Mouse (Mus musculus) layer of hippocampus, adult 2 months (tissue): ENCODE data around the gene Arhgdib. TPM values are rescaled to one million over a fixed set of nuclear protein-coding genes. Genes with fewer than 3 reads are reported as not detected.
"Not testable (repeated sequence)": the region's sequence is repeated elsewhere in the genome, so short reads cannot be mapped to it uniquely, and the experiment has no call there.

ENCODE experiments used
- DNase-seq, 2 experiments: peaks; one replicate each; pipeline ENCODE4 v3.0.0; 2022; ENCODE audit warnings: low spot score in 2 of 2
- H3K27ac ChIP-seq: fragments of 200-600 bp; 2 replicates; pipeline ENCODE4 v1.8.1; 2022
- H3K4me3 ChIP-seq: fragments of 200-600 bp; 2 replicates; pipeline ENCODE4 v1.8.1; 2022; ENCODE audit warnings: mild to moderate bottlenecking
- CTCF ChIP-seq: fragments of 200-600 bp; conservative IDR thresholded peaks from 2 replicates; pipeline ENCODE4 v1.8.1; 2022; ENCODE audit warnings: antibody characterized with exemption, mild to moderate bottlenecking, moderate library complexity
- total RNA-seq, 2 experiments: library from RNA; stranded (reverse); gene quantifications; 2 replicates each; pipeline ENCODE4 v1.2.3; 2021

Arhgdib gene
- total RNA-seq, 2 experiments from 2014 or later = 8.5 to 9.4 TPM

DNA sequence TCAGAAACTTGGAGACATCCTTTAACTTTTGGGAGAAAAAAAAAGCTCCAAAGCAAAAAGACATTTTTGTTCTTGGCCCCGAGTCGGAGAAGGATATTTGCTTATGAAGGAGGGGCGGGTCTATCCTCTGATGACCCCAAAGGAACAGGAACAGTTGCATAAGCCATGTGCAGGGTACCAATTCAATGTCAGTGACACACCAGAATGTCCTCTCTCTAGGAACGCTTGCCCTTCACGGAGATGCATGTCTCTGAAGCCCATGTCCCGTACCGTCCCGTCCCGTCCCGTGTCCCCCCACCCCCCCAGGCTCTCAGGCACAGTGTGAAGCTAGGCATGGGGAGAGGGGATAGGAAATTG lies 34.8 kb downstream of the Arhgdib start:
- no peak for TF ChIP-seq CTCF
- H3K4me3 ChIP-seq = no peak overlapping the region
- no peak for DNase-seq
- no peak overlapping the region for H3K27ac ChIP-seq

DNA sequence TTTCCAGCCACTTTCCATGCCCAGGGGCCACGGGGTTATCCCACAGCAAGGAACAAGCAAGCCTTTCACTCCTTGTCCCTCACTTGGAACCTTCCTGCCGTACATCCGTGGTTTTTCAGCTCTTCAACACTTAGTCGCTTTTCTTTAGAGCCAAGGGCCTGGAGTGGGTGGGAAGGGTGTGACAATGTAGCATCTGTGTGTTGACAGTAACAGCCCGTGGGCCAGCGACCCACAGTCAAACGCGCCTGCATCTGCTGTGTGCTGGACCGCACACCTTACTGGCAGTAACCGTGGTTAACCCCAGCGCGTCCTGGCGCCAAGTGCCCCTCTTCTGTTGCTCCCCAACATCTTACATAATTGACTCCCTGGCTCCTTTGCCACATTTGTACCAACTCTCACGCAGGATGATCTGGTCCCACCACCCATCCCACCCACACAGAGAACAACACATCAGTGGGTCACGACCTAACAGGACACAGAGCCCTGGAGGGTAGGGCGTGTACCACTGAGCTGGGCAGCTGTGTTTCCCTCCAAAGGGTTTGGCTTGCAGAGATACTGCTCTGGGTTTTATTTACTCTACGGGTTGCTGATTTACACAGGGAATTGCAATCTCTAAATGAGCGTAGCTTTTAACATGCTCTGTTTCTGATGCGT lies 35.3 kb downstream of the Arhgdib start:
- Histone ChIP-seq H3K4me3 (no peak overlapping the region), H3K27ac (no peak overlapping the region)
- DNase-seq = no peak
- no peak for TF ChIP-seq CTCF

DNA sequence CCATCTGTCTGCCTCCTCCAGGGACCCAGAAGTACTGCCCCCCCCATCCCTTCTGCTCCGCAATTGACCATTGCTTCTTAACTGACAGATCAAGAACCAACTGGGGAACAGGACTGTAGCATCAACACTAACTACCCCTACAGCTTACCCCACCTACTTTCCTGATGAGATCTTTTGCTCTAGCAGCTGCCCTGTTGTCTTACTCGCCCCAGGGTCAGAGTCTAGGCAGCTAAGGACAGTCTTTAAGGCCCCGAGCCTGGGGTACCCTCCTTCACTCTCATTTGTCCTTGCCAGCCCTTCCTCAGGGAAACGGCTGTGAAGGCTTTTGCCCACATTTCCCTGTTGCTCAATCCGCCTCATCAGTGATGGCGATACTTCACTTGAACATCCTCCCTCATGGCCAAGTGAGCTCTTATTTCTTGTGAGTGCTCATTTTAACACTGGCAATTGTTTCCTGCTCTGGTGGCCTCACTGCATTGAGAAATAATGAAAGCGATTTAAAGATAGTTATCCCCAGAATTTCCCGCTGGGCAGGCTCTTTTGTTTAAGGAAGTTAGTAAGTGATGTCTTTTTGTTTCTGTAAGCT lies 37.7 kb downstream of the Arhgdib start:
- H3K27ac ChIP-seq = no peak overlapping the region
- DNase-seq = no peak
- no peak overlapping the region for H3K4me3 ChIP-seq
- no peak for TF ChIP-seq CTCF

DNA sequence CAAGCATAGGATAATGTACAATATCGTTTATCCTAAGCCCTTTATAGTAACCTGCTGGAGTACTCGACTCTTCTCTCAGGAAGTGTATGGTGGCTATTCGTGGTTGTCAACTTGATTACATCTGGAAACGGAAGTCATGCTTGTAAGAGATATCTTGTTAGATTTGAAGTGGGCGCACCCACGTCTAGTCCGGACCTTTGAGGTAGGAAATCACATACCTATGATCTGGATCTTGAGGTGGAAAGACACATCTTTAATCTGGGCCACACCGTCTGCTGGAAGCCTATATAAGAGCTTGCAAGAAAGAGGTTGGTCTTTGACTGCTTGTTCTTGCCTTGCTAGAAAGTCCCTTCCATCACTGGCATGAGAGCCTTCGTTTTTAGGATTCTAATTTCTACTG lies 39.2 kb downstream of the Arhgdib start:
- TF ChIP-seq CTCF = no peak
- H3K27ac ChIP-seq = no peak overlapping the region
- H3K4me3 ChIP-seq = no peak overlapping the region
- no peak for DNase-seq

DNA sequence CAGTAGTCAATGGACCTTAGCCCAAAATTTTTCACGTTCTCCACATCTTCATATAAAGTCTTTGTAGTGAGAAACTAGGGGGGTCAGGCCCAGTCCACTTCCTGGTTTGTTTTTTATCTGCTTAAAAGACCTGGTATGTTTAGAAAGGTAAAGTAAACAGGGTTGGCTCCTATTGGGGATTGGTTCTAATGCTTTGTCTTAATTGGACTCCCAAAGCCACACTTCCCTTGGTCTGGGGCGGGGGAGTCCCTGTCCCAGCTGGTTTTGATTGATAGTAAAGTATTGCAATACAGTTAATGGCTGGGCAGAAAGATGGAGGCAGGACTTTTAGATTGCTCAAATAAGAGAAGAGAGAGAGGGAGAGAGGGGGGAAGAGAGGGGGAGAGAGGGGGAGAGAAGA lies 40.7 kb downstream of the Arhgdib start:
- DNase-seq = no peak
- Histone ChIP-seq H3K27ac (no peak overlapping the region), H3K4me3 (no peak overlapping the region)
- no peak for TF ChIP-seq CTCF

DNA sequence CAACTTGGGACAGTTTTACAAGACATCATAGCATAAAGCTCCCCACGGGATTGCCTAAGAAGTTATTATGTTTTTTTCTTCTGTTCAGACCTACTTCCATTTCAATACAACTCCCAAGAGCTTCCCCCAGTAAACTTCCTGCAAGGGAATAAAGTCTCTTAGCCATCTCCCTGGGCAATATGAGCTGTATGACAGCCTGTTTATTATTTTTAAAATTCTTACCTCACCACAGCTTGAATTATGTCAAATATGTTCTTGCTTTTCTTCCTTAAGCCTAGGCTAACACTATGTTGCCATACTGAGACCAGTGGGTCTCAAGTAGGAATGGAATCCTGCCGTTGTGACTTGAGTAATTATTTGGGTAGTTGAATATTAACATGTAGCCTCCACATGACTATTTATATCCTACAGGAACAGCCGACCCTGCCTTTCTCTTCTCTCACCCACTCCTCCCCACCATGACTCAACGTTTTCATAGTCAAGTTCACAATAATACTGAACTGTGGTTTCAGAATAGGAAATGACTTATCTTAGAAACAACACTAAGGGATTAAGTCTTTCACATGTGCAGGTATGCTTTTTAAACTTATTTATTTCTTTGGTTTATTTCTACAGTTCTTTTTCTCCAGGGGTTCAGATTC lies 41.2 kb downstream of the Arhgdib start:
- no peak for DNase-seq

DNA sequence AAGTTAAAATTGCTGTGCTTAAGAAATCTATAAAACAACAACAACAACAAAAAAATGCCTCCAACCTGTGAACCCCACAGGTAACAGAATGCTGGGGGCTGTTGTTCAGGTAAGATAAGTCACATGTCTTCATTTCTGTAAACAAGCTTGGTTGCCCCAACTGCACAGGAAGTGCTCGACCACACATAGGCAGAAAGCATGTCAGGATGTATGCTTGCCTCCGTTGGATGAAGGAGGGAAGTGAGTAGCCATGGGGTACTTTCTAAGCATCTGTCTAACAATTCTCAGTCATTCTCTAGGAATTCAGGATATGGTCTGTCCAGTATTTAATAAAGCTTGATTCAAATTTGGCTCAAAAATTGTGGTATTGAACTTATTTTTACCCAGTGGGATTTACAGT lies 42.7 kb downstream of the Arhgdib start:
- Histone ChIP-seq H3K4me3 (no peak overlapping the region), H3K27ac (no peak overlapping the region)
- no peak for DNase-seq
- TF ChIP-seq CTCF = no peak

More for the DNA sequence above, 41.2 kb downstream of the Arhgdib start:
- no peak overlapping the region for H3K27ac ChIP-seq
- H3K4me3 ChIP-seq = no peak overlapping the region
- TF ChIP-seq CTCF = no peak

DNA sequence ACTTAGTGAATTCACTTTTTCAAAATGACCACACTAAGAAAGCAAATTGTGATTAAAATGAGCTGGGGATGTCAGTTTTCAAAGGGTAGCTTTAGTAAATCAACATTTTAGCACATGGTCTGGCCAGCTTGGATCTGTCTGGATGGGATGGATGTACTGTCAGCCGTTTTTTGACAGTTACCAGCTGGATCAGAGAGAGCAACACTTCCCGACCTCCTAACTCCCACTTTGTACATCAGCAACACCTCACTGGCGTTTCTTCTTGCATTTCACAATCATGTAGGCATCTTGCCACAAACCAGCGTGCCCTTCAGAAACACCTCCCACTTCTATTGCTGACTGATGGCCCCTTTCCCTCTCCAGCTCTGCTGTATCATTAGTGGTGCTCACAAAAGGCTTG lies 43.5 kb downstream of the Arhgdib start:
- no peak overlapping the region for H3K4me3 ChIP-seq
- TF ChIP-seq CTCF = no peak
- DNase-seq = no peak
- no peak overlapping the region for H3K27ac ChIP-seq

DNA sequence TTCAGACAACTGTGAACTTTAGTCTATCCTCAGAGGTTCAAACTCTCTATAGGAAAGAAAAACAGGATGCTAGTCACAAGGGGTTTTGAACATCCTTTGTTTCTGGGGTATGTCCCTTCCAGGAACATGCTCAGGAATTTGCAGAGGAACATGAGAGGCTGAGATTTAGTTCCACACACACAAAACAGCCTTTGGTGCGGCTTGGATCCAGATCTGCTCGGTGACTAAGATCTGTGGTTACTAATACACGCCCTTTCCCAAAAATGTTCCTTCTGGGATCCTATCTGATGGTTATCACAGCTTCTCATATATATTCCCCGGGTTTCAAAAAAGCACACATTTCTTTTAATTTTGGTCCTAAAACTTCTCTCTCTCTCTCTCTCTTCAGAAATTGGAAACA lies 43.9 kb downstream of the Arhgdib start:
- Histone ChIP-seq H3K4me3 (no peak overlapping the region), H3K27ac (no peak overlapping the region)
- DNase-seq = no peak
- no peak for TF ChIP-seq CTCF

DNA sequence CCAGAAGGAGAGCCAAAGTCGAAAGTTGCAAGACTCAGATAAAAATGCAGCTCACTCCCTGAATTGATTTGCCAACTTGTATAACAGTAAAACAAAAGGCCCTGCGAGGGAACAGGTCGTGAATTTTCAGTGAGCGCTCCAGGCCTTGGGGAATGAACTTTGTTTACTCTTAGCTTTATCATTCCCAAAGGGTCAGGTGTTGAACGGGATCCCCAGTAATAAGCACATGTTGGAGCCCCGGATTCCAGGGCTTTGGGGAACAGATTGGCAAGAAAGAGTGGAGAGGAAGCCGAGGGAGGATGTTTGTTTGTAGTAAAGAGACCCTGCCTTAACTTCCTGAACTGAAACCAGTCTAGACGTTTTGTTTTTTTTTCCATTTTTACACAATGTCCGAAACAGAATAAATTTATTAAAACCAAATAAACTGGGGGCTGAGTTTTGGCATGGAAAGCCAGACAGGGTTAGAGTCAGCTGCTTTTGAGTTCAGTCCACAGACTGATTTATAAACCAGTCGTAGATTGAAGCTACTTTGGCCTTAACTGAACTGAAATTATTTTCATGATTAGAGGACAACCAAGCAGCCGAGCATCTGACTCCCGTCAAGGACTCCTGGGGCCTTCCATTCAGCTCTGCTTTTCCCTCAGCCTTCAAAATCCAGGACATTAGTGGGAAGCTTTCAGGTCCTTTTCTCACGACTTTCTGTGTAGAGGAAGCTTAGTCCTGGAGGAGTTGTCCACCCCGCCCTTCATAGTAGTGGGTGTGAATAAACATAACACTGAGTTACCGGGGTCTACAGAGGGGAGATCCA lies 47.0 kb downstream of the Arhgdib start:
- 0 out of 2 replicates have a peak overlapping the region, but pooled peaks have one; percentile 3 for H3K27ac ChIP-seq
- H3K4me3 ChIP-seq = no peak overlapping the region
- TF ChIP-seq CTCF = no peak
- no peak for DNase-seq

DNA sequence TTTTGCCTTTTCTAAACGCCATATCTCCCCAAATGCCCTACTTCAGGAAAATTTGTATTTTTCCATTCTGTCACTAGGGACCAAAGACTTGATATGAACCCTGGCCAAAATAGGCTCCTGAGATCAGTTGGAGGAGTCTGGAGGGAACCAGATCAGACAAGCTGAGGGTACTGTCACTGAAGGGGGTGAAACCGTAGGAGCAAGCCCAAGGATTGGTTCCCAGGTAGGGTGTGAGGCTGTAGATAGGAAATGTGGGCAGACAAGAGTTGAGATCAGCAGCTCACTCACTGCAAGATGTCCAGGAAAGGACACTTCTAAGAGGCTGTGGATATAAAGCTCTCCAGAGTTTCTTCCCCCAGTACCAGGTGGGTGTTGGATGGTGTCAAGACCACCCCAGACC lies 49.7 kb downstream of the Arhgdib start:
- TF ChIP-seq CTCF = no peak
- no peak overlapping the region for H3K4me3 ChIP-seq
- DNase-seq = no peak
- H3K27ac ChIP-seq = no peak overlapping the region

DNA sequence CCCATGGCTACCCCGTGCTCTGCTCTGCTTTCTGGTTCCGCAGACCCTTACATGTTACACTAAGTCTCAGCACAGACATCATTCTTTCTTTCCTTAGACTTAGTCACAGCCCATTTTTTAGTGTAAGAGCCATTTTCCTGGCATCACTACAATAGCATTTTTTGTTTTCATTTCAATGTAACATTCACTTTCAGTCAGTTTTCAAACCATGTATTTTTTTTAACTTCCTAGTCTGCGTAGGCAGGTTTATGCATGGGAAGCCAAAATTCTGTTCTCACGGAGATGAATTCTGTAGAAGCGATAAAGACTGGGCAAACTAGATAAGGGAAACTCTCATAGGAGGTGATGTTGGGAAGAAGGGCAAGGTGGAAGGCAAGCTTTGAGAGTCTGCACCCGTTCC lies 52.1 kb downstream of the Arhgdib start:
- no peak for TF ChIP-seq CTCF
- H3K4me3 ChIP-seq = no peak overlapping the region
- H3K27ac ChIP-seq = no peak overlapping the region
- DNase-seq = peak in 1 of 2 experiments; percentile 49

DNA sequence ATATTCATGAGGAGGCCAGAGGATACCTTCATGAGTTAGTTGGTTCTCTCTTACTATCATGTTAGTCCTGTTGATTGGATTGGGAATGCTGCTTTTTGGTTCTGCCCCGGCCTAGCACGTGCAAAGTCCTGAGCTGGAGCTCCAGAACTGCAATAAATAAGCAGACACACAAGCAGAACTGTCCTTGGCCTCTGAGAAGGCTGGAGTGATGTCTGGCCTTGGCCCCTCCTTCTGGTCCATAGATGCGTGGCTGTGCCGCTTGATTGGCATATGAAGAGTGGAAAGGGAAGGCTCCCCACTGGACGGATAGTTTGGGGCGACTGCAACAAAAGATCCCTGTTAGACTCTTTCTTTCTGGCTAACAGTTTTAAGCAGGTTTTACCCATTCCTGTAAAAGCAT lies 52.6 kb downstream of the Arhgdib start:
- TF ChIP-seq CTCF = no peak
- Histone ChIP-seq H3K4me3 (no peak overlapping the region), H3K27ac (no peak overlapping the region)
- no peak for DNase-seq

DNA sequence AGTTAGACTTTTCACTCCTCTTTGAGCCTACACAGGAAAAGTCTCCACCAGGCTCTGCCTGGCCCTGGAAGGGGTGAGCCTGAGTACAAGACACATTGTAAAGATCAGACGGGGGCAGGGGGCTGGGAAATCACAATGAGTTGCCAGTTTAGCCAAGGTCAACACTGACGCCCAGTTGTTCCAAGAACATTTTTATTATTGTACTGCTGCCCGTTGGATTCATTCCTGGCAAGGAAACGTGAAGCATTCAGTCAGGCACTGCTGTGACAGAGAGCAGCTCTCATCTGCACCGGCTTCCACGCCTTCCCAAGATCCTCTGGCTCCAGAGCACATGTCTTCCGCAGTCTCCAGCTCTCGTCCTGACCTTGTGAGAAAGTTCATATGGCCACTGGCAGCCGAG lies 53.8 kb downstream of the Arhgdib start:
- no peak for DNase-seq
- Histone ChIP-seq H3K27ac (no peak overlapping the region), H3K4me3 (no peak overlapping the region)
- TF ChIP-seq CTCF = no peak

DNA sequence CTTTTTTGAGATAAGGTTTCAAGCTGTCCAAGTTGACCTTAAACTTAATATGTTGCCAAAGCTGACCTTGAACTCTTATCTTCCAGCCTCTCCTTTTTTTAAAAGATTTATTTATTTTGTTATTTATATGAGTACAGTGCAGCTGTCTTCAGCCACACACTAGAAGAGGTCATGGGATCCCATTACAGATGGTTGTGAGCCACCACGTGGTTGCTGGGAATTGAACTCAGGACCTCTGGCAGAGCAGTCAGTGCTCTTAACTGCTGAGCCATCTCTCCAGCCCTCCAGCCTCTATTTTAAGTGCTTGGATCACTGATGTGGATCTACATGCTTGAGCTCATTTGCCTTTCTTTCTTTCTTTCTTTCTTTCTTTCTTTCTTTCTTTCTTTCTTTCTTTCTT lies 56.9 kb downstream of the Arhgdib start:
- H3K27ac ChIP-seq, H3K4me3 ChIP-seq, DNase-seq: not testable (repeated sequence)
